Mouse (Mus musculus): ENCODE measurements around the gene Gstp3. TPM values are rescaled to one million over a fixed set of nuclear protein-coding genes. Genes with fewer than 3 reads are reported as not detected.
"Not testable (repeated sequence)": the region's sequence is repeated elsewhere in the genome, so short reads cannot be mapped to it uniquely, and the experiment has no call there.

Gstp3 gene
- polyA plus RNA-seq, 1 experiment from 2014 or later, result 0.49 TPM

DNA sequence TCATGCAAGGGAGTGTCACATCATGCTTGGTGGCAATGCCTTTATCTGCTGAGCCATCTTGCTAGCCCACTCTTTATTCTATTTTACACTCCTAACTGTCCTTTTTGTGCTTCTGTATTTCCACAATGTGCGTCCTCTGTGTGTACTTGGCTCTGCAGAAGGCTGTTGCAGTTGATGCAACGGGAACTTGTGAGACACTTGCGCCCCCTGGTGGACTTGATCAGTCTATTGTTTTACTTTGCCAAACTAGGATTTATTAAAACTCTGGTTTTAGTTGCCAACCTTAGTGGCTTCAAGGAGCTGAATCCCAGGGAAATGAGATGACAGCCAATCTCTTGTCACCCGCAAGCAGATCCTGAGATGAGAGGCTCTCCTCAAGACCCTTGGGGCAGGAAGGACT, 11.5 kb downstream of the Gstp3 start:
- no peaks in the 10 kb centered on the region for H3K27me3 ChIP-seq (ENCODE audit: insufficient read depth, low read length)
- 21% methylated on average over 4 of the region's 4 CpGs for WGBS
- H3K4me1 ChIP-seq (ENCODE audit: insufficient read depth, low read length), result no peaks in the 10 kb centered on the region
- no peak overlapping the region for H3K27ac ChIP-seq (ENCODE audit: low read length)
- H3K9me3 ChIP-seq (ENCODE audit: low read length), result no peaks in the 10 kb centered on the region; the same call in 1 of the 2 replicates
- no peaks in the 10 kb centered on the region for H3K36me3 ChIP-seq (ENCODE audit: insufficient read depth, low read length)
- H3K4me3 ChIP-seq (ENCODE audit: low read length), result no peak overlapping the region
- no peak overlapping the region for H3K4me2 ChIP-seq (replicated peaks; ENCODE audit: low read depth, low read length)
- ATAC-seq (ENCODE audit: low FRiP score, low TSS enrichment), result no peak
- no peak overlapping the region for H3K9ac ChIP-seq (replicated peaks; ENCODE audit: low read length)

DNA sequence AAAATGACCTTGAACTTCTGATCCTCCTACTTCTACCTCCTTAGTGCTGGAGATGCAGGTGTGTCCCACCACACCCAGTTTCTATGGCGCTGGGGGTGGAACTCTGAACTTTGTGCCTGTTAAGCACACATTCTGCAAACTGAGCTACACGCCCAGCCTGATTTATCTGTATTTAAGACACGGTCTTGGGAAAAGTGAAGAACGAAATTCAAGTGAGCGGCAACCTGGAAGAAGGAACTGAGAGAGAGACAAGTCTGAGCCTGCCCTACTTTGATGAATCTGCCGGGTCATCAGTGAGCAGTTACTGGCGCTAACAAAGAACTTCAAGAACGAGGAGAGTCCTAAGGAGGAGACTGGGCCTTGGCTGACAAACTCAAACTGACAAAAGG, 12.5 kb downstream of the Gstp3 start:
- Histone ChIP-seq H3K4me2 (replicated peaks; ENCODE audit: low read depth, low read length) (no peak overlapping the region), H3K9me3 (ENCODE audit: low read length) (no peaks in the 10 kb centered on the region; the same call in 1 of the 2 replicates), H3K9ac (replicated peaks; ENCODE audit: low read length) (no peak overlapping the region), H3K27ac (ENCODE audit: low read length) (no peak overlapping the region), H3K4me3 (ENCODE audit: low read length) (no peak overlapping the region), H3K27me3 (ENCODE audit: insufficient read depth, low read length) (no peaks in the 10 kb centered on the region), H3K4me1 (ENCODE audit: insufficient read depth, low read length) (no peaks in the 10 kb centered on the region), H3K36me3 (ENCODE audit: insufficient read depth, low read length) (no peaks in the 10 kb centered on the region)
- ATAC-seq (ENCODE audit: low FRiP score, low TSS enrichment), result no peak
- 85% methylated on average over 8 of the region's 8 CpGs for WGBS

DNA sequence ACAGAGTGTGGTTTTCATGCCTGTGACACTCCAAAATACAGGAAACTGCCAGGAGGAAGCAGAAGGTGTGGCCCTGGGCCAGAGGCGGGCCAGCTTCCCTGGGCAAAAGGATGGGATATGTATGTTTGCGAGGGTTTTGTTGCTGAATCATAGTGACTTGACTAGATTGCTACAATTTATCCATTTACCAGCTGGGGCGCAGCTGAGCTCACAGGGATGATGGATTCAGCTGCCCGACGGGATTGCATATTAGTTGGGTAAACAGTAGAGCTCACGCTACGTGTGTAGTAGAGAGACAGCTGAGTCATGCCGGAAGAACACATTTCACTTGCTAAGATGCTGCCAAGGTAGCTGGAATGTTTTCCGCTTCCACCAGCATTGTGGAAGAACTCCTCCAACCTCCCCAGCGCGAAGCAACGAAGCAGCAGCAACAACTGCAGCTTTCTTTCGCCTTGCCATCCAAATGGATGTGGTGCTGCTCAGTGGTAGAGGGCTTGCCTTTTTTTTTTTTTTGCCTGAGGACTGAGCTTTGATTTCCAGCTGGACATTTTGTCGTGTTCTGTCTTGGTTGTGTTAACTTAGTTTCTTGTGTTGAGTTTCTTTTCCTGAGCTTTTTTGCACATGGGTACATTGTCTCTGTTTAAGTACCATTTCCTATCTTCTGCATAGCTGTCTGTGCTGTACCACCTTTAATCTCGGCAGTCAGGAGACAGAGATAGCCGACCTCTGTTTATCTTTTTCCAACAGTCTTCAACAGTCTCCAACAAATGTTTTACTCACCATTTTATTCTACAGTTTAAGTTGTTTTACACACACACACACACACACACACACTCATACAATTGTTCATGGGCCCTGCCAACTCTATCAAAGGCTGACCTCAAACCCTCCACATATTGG, 13.2 kb downstream of the Gstp3 start, which contains the start of gene Gstp2:
TSS of gene Gstp2 (minus strand) at position 58 of the 900 bp plus-strand sequence.
- Histone ChIP-seq H3K27ac (ENCODE audit: low read length) (no peak within 1 kb of the TSS; the same call in 1 of the 2 replicates), H3K9me3 (ENCODE audit: low read length) (no peaks in the 10 kb centered on the region; the same call in 1 of the 2 replicates), H3K4me3 (ENCODE audit: low read length) (no peak within 1 kb of the TSS), H3K9ac (replicated peaks; ENCODE audit: low read length) (no peak within 1 kb of the TSS), H3K4me2 (replicated peaks; ENCODE audit: low read depth, low read length) (peak within 1 kb of the TSS; percentile 33), H3K27me3 (ENCODE audit: insufficient read depth, low read length) (no peaks in the 10 kb centered on the region), H3K36me3 (ENCODE audit: insufficient read depth, low read length) (no peaks in the 10 kb centered on the region), H3K4me1 (ENCODE audit: insufficient read depth, low read length) (no peaks in the 10 kb centered on the region)
- 45% methylated on average over 16 of the region's 16 CpGs for WGBS
- ATAC-seq (ENCODE audit: low FRiP score, low TSS enrichment), result no peak

DNA sequence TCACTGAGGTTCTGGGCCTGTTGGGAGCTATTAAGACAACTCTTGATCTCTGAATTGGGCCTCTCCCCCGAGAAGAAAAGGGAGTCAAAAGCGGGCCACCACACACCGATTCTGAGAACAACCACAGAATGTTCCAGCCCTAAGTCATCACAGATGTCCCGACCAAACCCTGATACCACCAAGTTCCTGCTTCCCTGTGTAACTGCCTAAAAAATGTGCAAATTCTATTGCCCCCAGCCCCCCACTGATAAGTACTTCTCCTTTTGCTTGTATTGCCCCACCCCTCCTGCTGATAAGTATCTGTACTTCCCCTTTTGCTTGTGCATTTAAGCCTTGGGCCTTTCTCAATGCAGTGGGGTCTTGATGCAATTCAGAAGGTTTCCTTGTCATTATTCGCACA, 15.3 kb downstream of the Gstp3 start:
- not testable (repeated sequence) for H3K27ac ChIP-seq (ENCODE audit: low read length); H3K36me3 ChIP-seq (ENCODE audit: insufficient read depth, low read length); ATAC-seq (ENCODE audit: low FRiP score, low TSS enrichment); H3K9ac ChIP-seq (replicated peaks; ENCODE audit: low read length); H3K9me3 ChIP-seq (ENCODE audit: low read length); H3K27me3 ChIP-seq (ENCODE audit: insufficient read depth, low read length); H3K4me3 ChIP-seq (ENCODE audit: low read length); H3K4me1 ChIP-seq (ENCODE audit: insufficient read depth, low read length); H3K4me2 ChIP-seq (replicated peaks; ENCODE audit: low read depth, low read length)
- WGBS, result 88% methylated on average over 5 of the region's 5 CpGs

DNA sequence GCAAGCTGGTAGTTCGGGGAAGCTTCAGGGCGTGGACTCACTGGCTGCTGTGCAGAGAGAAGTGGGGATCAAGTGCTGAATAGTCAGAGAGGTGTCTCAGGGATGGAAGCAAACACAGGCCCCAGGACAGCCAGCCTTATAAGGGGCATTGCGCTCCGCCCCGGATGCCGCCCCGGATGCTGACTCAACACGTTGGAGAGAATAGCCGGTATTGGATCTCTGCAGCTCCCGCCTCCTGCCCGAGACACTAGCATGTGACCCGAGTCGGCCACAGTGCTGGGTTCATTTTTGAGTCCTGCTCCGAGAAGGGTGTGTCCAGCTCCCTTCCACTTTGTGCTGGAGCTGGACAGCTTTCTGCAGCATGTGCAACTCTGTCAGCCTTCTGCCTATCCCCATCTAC, 17.2 kb downstream of the Gstp3 start:
- no peaks in the 10 kb centered on the region for H3K27me3 ChIP-seq (ENCODE audit: insufficient read depth, low read length)
- H3K36me3 ChIP-seq (ENCODE audit: insufficient read depth, low read length), result no peaks in the 10 kb centered on the region
- WGBS, result 73% methylated on average over 14 of the region's 14 CpGs
- no peak overlapping the region for H3K27ac ChIP-seq (ENCODE audit: low read length)
- no peak overlapping the region for H3K4me3 ChIP-seq (ENCODE audit: low read length)
- no peak for ATAC-seq (ENCODE audit: low FRiP score, low TSS enrichment)
- H3K4me1 ChIP-seq (ENCODE audit: insufficient read depth, low read length), result peaks cover 9% of the 10 kb centered on the region; the same call in 1 of the 2 replicates
- H3K9ac ChIP-seq (replicated peaks; ENCODE audit: low read length), result no peak overlapping the region
- H3K4me2 ChIP-seq (replicated peaks; ENCODE audit: low read depth, low read length), result no peak overlapping the region
- H3K9me3 ChIP-seq (ENCODE audit: low read length), result no peaks in the 10 kb centered on the region

DNA sequence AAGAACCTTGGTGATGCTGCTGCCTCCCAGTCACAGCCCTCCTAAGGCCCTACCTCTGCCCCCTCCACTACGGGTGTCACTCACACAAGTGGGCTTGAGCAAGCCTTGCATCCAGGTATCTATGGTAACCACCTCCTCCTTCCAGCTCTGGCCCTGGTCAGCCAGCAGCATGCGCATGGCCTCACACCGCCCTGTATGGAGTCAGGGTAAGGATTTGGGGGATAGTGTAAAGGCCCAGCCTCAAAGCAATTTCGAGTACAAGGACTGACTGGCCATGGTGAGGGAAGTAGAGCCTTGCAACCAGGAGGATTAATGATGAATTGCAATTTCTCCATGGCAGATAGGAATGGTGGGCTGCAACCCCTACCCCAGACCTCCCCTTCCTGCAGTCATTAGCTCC, 17.9 kb downstream of the Gstp3 start:
- not testable (repeated sequence) for H3K4me3 ChIP-seq (ENCODE audit: low read length); H3K36me3 ChIP-seq (ENCODE audit: insufficient read depth, low read length); H3K9me3 ChIP-seq (ENCODE audit: low read length); H3K27me3 ChIP-seq (ENCODE audit: insufficient read depth, low read length); H3K27ac ChIP-seq (ENCODE audit: low read length); H3K4me2 ChIP-seq (replicated peaks; ENCODE audit: low read depth, low read length); H3K9ac ChIP-seq (replicated peaks; ENCODE audit: low read length); ATAC-seq (ENCODE audit: low FRiP score, low TSS enrichment)
- WGBS, result 92% methylated on average over 3 of the region's 4 CpGs
- H3K4me1 ChIP-seq (ENCODE audit: insufficient read depth, low read length), result peaks cover 12% of the 10 kb centered on the region

DNA sequence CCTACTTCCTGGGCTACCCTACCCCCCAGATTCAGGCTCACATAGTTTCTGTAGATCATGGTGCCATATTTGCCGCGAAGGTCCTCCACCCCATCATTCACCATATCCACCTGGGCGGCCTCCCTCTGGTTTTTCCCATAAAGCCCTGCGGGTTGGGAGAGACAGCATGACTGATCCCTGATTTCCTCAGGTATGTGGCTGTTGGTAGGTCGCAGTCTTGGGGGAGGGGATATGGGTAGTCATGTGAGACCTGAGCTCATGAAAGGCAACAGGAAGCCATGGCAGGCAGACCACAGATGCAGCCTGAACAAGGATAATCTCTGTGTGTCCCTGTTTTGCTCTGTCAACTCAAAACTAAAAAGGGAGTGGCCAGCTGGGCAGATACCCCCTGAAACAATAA, 18.4 kb downstream of the Gstp3 start:
- H3K4me1 ChIP-seq (ENCODE audit: insufficient read depth, low read length), result peaks cover 17% of the 10 kb centered on the region
- H3K36me3 ChIP-seq (ENCODE audit: insufficient read depth, low read length); H3K4me3 ChIP-seq (ENCODE audit: low read length); H3K9me3 ChIP-seq (ENCODE audit: low read length); ATAC-seq (ENCODE audit: low FRiP score, low TSS enrichment); H3K27me3 ChIP-seq (ENCODE audit: insufficient read depth, low read length); H3K4me2 ChIP-seq (replicated peaks; ENCODE audit: low read depth, low read length); H3K27ac ChIP-seq (ENCODE audit: low read length); H3K9ac ChIP-seq (replicated peaks; ENCODE audit: low read length): not testable (repeated sequence)
- 77% methylated on average over 5 of the region's 5 CpGs for WGBS

DNA sequence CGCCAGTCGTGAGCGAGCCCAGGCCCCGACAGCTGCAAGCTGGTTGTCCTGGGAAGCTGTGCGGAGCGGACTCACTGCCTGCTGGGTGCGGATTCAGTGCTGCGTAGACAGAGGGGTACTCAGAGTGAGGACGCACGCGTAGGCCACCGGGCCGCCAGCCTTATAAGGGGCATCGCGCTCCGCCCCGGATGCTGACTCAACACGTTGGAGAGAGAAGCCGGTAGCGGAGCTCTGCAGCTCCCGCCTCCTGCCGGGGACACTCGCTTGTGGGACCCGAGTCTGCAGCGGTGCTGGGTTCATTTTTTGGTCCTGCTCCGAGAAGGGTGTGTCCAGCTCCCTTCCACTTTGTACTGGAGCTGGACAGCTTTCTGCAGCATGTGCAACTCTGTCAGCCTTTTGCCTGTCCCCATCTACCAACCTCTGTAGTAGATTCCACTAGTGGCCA, 21.6 kb downstream of the Gstp3 start, which contains the start of gene Gstp1:
TSS of gene Gstp1 (minus strand) at position 198 of the 445 bp plus-strand sequence.
- 0% methylated on average over 26 of the region's 26 CpGs for WGBS
- peak within 1 kb of the TSS; percentile 79 for H3K27ac ChIP-seq (ENCODE audit: low read length)
- ATAC-seq (ENCODE audit: low FRiP score, low TSS enrichment), result peak; percentile 87

DNA sequence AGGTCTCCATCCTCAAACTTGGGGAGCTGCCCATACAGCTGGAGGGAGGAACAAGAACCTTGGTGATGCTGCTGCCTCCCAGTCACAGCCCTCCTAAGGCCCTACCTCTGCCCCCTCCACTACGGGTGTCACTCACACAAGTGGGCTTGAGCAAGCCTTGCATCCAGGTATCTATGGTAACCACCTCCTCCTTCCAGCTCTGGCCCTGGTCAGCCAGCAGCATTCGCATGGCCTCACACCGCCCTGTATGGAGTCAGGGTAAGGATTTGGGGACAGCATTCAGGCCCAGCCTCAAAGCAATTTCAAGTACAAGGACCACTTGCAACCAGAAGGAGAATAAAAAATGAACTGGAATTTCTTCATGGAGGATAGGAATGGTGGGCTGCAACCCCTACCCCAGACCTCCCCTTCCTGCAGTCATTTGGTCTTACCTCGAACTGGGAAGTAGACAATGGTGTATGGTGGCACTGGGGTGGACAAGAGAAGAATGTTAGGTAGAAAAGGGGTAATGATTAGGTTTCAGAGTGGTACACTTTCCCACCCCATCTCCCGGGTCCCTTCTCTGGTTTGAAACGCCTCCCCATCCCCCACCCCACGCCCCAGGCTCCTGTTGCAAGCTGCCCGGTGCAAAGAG, 22.1 kb downstream of the Gstp3 start:
- Histone ChIP-seq H3K4me3 (ENCODE audit: low read length) (peak overlapping the region; percentile 81), H3K27ac (ENCODE audit: low read length) (peak overlapping the region; percentile 79), H3K4me1 (ENCODE audit: insufficient read depth, low read length) (peaks cover 20% of the 10 kb centered on the region), H3K4me2 (replicated peaks; ENCODE audit: low read depth, low read length) (peak overlapping the region; percentile 77), H3K9ac (replicated peaks; ENCODE audit: low read length) (peak overlapping the region; percentile 95)
- 23% methylated on average over 7 of the region's 8 CpGs for WGBS
- not testable (repeated sequence) for H3K27me3 ChIP-seq (ENCODE audit: insufficient read depth, low read length); H3K9me3 ChIP-seq (ENCODE audit: low read length); H3K36me3 ChIP-seq (ENCODE audit: insufficient read depth, low read length)
- ATAC-seq (ENCODE audit: low FRiP score, low TSS enrichment), result peak; percentile 32

More for the DNA sequence above, 21.6 kb downstream of the Gstp3 start, which contains the start of gene Gstp1:
- Histone ChIP-seq H3K9ac (replicated peaks; ENCODE audit: low read length) (peak within 1 kb of the TSS; percentile 95), H3K9me3 (ENCODE audit: low read length) (no peaks in the 10 kb centered on the region), H3K4me3 (ENCODE audit: low read length) (peak within 1 kb of the TSS; percentile 81), H3K4me2 (replicated peaks; ENCODE audit: low read depth, low read length) (peak within 1 kb of the TSS; percentile 77), H3K36me3 (ENCODE audit: insufficient read depth, low read length) (peaks cover 4% of the 10 kb centered on the region), H3K4me1 (ENCODE audit: insufficient read depth, low read length) (peaks cover 20% of the 10 kb centered on the region), H3K27me3 (ENCODE audit: insufficient read depth, low read length) (no peaks in the 10 kb centered on the region)

Measured in kidney, embryonic 16.5 days (tissue).